Mouse (Mus musculus): ENCODE measurements at regions not wholly inside any gene's neighbourhood (a gene's known extent, or its start where the extent isn't known, plus 50 kb on each side); places are given as distances from the start of the nearest gene placed in this dataset.

DNA sequence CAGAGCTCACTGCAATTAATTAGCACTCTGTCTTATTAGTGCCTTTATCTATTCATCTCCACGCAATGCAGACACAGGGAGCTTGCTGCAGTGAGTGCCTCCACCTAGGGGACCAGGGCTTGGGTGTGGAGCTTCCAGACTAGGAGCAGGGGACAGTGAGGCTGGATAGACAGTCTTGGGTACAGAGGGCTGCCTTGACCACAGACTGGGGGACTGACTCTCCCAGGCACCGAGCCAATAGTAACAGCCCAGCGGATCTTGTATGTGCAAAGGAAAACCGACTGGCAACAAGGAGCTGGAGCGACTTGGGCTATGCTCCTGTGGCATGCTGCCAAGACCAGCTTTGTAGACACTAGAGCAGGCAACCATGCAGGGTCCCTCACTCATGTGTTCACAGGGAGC is 172.8 kb upstream of the Rpl38 start:
- TF ChIP-seq GATA1 (IDR thresholded peaks at IDR 0.05; ENCODE audit: low read length) (no peak), TAL1 (IDR thresholded peaks at IDR 0.05; ENCODE audit: low read length) (no peak)
